Mouse (Mus musculus) hindbrain, embryonic 10.5 days (tissue): ENCODE data around the gene Gm49378. TPM values are rescaled to one million over a fixed set of nuclear protein-coding genes. Genes with fewer than 3 reads are reported as not detected.

Experiments
- DNase-seq: peaks from one replicate; pipeline ENCODE4 v3.0.0-alpha.2; 2017; ENCODE audit warnings: low spot score
- H3K27ac ChIP-seq: fragments of 300-500 bp; sonication (generic); 2 replicates; pipeline ENCODE4 v1.5.1; 2016; ENCODE audit warnings: mild to moderate bottlenecking, moderate library complexity
- H3K27me3 ChIP-seq: fragments of 300-500 bp; sonication (generic); 2 replicates; pipeline ENCODE4 v1.6.1; 2016; ENCODE audit warnings: mild to moderate bottlenecking; ENCODE audit not compliant: poor library complexity, insufficient read depth, severe bottlenecking
- H3K36me3 ChIP-seq: fragments of 300-500 bp; sonication (generic); 2 replicates; pipeline ENCODE4 v1.6.1; 2016; ENCODE audit warnings: mild to moderate bottlenecking, moderate library complexity
- H3K4me1 ChIP-seq: fragments of 300-500 bp; sonication (generic); replicated peaks from 2 replicates; pipeline ENCODE4 v1.6.1; 2016; ENCODE audit warnings: mild to moderate bottlenecking
- H3K4me3 ChIP-seq: fragments of 300-500 bp; sonication (generic); 2 replicates; pipeline ENCODE4 v1.5.1; 2016; ENCODE audit warnings: mild to moderate bottlenecking, moderate library complexity
- H3K9me3 ChIP-seq: fragments of 300-500 bp; sonication (generic); 2 replicates; pipeline ENCODE4 v1.6.1; 2016; ENCODE audit warnings: mild to moderate bottlenecking, moderate library complexity
- WGBS: fragments of 180-500 bp; shearing (Covaris S2); methylation state at CpG from one replicate; pipeline ENCODE4 v1.1.7; 2016; 5-methylcytosine and 5-hydroxymethylcytosine counted together
- polyA plus RNA-seq: library from polyadenylated mRNA; unstranded; fragments of >200 nt; fragmentation: Nextera tagmentation; extraction: Ambion mirVana; gene quantifications from 2 replicates; pipeline ENCODE4 v1.2.1, GENCODE M21; 2016

Gene Gm49378
- polyA plus RNA-seq, 1 experiment from 2014 or later: 0.76 TPM

- H3K36me3 ChIP-seq: no peaks in the 10 kb centered on the region; the same call in 1 of the 2 replicates
- H3K4me1 ChIP-seq: peaks cover 17% of the 10 kb centered on the region
- H3K27me3 ChIP-seq: peaks cover 14% of the 10 kb centered on the region; the same call in 1 of the 2 replicates
- H3K27ac ChIP-seq: peak within 1 kb of the TSS; percentile 62
- peak; percentile 62 for DNase-seq
- no peaks in the 10 kb centered on the region for H3K9me3 ChIP-seq
- WGBS: 26% methylated on average over 21 of the region's 21 CpGs
- peak within 1 kb of the TSS; percentile 37 for H3K4me3 ChIP-seq
Measured at GRCm38 (mm10) chr14:55617822-55618221, 19.9 kb downstream of the Gm49378 start, which contains the start of gene Rec8. Gene Rec8 (plus strand): TSS chr14:55618037.

- Histone ChIP-seq H3K27ac (no peak overlapping the region), H3K4me3 (no peak overlapping the region), H3K4me1 (peaks cover 17% of the 10 kb centered on the region), H3K9me3 (no peaks in the 10 kb centered on the region), H3K27me3 (peaks cover 14% of the 10 kb centered on the region; the same call in 1 of the 2 replicates), H3K36me3 (no peaks in the 10 kb centered on the region)
- DNase-seq: no peak
- 85% methylated on average over 2 of the region's 2 CpGs for WGBS
Measured at GRCm38 (mm10) chr14:55616844-55617243, 20.9 kb downstream of the Gm49378 start.

GRCm38 (mm10) chr14:55615876-55616275 is 21.8 kb downstream of the Gm49378 start:
- no peak for DNase-seq
- H3K9me3 ChIP-seq: no peaks in the 10 kb centered on the region
- no peaks in the 10 kb centered on the region for H3K36me3 ChIP-seq
- no peak overlapping the region for H3K27ac ChIP-seq
- peaks cover 14% of the 10 kb centered on the region; the same call in 1 of the 2 replicates for H3K27me3 ChIP-seq
- no peak overlapping the region for H3K4me3 ChIP-seq
- peaks cover 17% of the 10 kb centered on the region for H3K4me1 ChIP-seq
- 39% methylated on average over 2 of the region's 2 CpGs for WGBS

GRCm38 (mm10) chr14:55614565-55615178 is 23.0 kb downstream of the Gm49378 start:
- H3K9me3 ChIP-seq: no peaks in the 10 kb centered on the region
- no peak overlapping the region for H3K4me3 ChIP-seq
- peaks cover 12% of the 10 kb centered on the region; the same call in 1 of the 2 replicates for H3K27me3 ChIP-seq

GRCm38 (mm10) chr14:55613346-55613745 is 24.3 kb downstream of the Gm49378 start:
- Histone ChIP-seq H3K27me3 (0 out of 2 replicates have a peak, but pooled peaks cover under 1% of the 10 kb centered on the region), H3K4me3 (no peak overlapping the region), H3K9me3 (no peaks in the 10 kb centered on the region), H3K4me1 (peaks cover 10% of the 10 kb centered on the region), H3K36me3 (peaks cover 22% of the 10 kb centered on the region), H3K27ac (no peak overlapping the region)
- WGBS: 74% methylated on average over 6 of the region's 6 CpGs
- no peak for DNase-seq

More at GRCm38 (mm10) chr14:55614565-55615178, 23.0 kb downstream of the Gm49378 start:
- peaks cover 17% of the 10 kb centered on the region for H3K4me1 ChIP-seq
- 84% methylated on average over 7 of the region's 7 CpGs for WGBS
- DNase-seq: no peak
- H3K36me3 ChIP-seq: peaks cover 8% of the 10 kb centered on the region
- no peak overlapping the region for H3K27ac ChIP-seq

- H3K4me1 ChIP-seq: peaks cover 14% of the 10 kb centered on the region
- peaks cover 66% of the 10 kb centered on the region for H3K36me3 ChIP-seq
- 95% methylated on average over 6 of the region's 6 CpGs for WGBS
- no peaks in the 10 kb centered on the region for H3K9me3 ChIP-seq
- no peak for DNase-seq
- H3K4me3 ChIP-seq: no peak overlapping the region
- H3K27ac ChIP-seq: no peak overlapping the region
- no peaks in the 10 kb centered on the region for H3K27me3 ChIP-seq
Measured at GRCm38 (mm10) chr14:55608339-55608738, 29.4 kb downstream of the Gm49378 start.

GRCm38 (mm10) chr14:55605743-55606459 is 31.8 kb downstream of the Gm49378 start:
- Histone ChIP-seq H3K36me3 (peaks cover 90% of the 10 kb centered on the region), H3K4me1 (peaks cover 16% of the 10 kb centered on the region), H3K27ac (no peak overlapping the region), H3K4me3 (no peak overlapping the region), H3K27me3 (no peaks in the 10 kb centered on the region), H3K9me3 (no peaks in the 10 kb centered on the region)
- 93% methylated on average over 16 of the region's 16 CpGs for WGBS
- no peak for DNase-seq

GRCm38 (mm10) chr14:55604823-55605222 is 32.9 kb downstream of the Gm49378 start:
- H3K27ac ChIP-seq: no peak overlapping the region
- H3K9me3 ChIP-seq: no peaks in the 10 kb centered on the region
- no peak overlapping the region for H3K4me3 ChIP-seq
- 95% methylated on average over 11 of the region's 11 CpGs for WGBS
- no peaks in the 10 kb centered on the region for H3K27me3 ChIP-seq
- peaks cover 94% of the 10 kb centered on the region for H3K36me3 ChIP-seq
- no peak for DNase-seq
- peaks cover 16% of the 10 kb centered on the region for H3K4me1 ChIP-seq

- peak; percentile 84 for DNase-seq
- Histone ChIP-seq H3K27ac (peak overlapping the region; percentile 77), H3K4me1 (peaks cover 16% of the 10 kb centered on the region), H3K9me3 (no peaks in the 10 kb centered on the region), H3K36me3 (peaks cover 94% of the 10 kb centered on the region), H3K27me3 (no peaks in the 10 kb centered on the region), H3K4me3 (peak overlapping the region; percentile 43)
- WGBS: 21% methylated on average over 19 of the region's 19 CpGs
Measured at GRCm38 (mm10) chr14:55603633-55604576, 33.8 kb downstream of the Gm49378 start.

GRCm38 (mm10) chr14:55603271-55603632 is 34.4 kb downstream of the Gm49378 start, which contains the start of gene Irf9:
Gene Irf9 (plus strand): TSS chr14:55603571.
- 88% methylated on average over 7 of the region's 7 CpGs for WGBS
- Histone ChIP-seq H3K4me1 (peaks cover 16% of the 10 kb centered on the region), H3K4me3 (peak within 1 kb of the TSS; percentile 43), H3K36me3 (peaks cover 94% of the 10 kb centered on the region), H3K27me3 (no peaks in the 10 kb centered on the region), H3K27ac (peak within 1 kb of the TSS; percentile 77), H3K9me3 (no peaks in the 10 kb centered on the region)
- no peak for DNase-seq

GRCm38 (mm10) chr14:55598521-55599390 is 38.9 kb downstream of the Gm49378 start:
- no peak for DNase-seq
- no peaks in the 10 kb centered on the region for H3K27me3 ChIP-seq
- 93% methylated on average over 21 of the region's 21 CpGs for WGBS

More at GRCm38 (mm10) chr14:55598521-55599390, 38.9 kb downstream of the Gm49378 start:
- Histone ChIP-seq H3K36me3 (peaks cover 99% of the 10 kb centered on the region), H3K4me1 (peaks cover 7% of the 10 kb centered on the region), H3K9me3 (no peaks in the 10 kb centered on the region), H3K27ac (no peak overlapping the region), H3K4me3 (no peak overlapping the region)
